Mouse (Mus musculus): ENCODE data around the gene Dock8. TPM values are rescaled to one million over a fixed set of nuclear protein-coding genes. Genes with fewer than 3 reads are reported as not detected.
A peak's percentile ranks its signal among the peaks of the same experiment; 100 is the strongest.

Dock8 gene
- total RNA-seq, 1 experiment = 0.49 TPM

DNA sequence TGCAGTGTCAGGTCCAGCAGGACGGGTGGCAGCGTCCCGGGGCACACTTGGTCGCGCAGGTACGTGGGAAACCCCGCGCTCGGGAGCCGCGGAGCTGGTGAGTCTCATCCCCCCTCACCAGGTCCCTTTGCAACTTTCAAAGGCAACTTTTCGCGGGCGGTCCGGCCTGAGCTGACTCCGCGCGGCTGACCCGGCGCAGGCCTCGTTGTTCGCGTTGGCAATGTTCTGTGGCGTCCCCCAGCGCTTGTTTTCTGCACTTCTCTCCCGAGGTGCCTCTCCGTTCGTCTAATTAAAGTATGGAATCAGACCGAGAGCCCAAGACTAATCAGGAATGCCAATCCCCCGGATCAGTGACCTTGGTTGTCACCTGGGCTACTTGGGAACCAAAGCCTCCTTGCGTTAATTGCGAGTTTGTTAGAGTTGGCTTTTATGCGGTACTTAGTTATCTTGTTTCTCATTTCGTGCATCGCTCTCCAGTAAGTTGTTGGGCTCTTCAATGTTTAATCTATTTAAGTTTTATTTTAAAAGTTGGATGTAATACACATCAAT lies 238.2 kb downstream of the Dock8 start:
- Histone ChIP-seq H3K27ac (ENCODE audit: insufficient read depth, low read depth, low read length, poor library complexity, severe bottlenecking) (no peak overlapping the region; the same call in 1 of the 2 replicates), H3K4me1 (ENCODE audit: control insufficient read depth in 2 of 2, insufficient read depth in 2 of 2, low read length in 2 of 2, poor library complexity in 1 of 2) (peaks cover 11 to 12% of the 10 kb centered on the region in 2 experiments; a peak in 3 of 4 replicates), H3K4me3 (ENCODE audit: insufficient read depth in 1 of 2, low read depth in 1 of 2, low read length in 2 of 2, poor library complexity in 1 of 2, severe bottlenecking in 1 of 2) (peak overlapping the region; percentile 77 to 84), H3K36me3 (ENCODE audit: control insufficient read depth, insufficient read depth, low read length, poor library complexity, severe bottlenecking) (no peaks in the 10 kb centered on the region), H3K9ac (ENCODE audit: insufficient read depth, low read depth, low read length, poor library complexity, severe bottlenecking) (peak overlapping the region; percentile 77), H3K9me3 (ENCODE audit: control insufficient read depth, insufficient read depth, low read depth, low read length) (no peaks in the 10 kb centered on the region)
- in situ Hi-C loops (cut with MboI; ENCODE audit: low sequenced_read_pairs in 2 of 2, unreplicated experiment in 2 of 2) = no loop called here
- DNase-seq (ENCODE audit: low read depth, low spot score) = no peak
- no peak for TF ChIP-seq HCFC1 (IDR thresholded peaks at IDR 0.05; ENCODE audit: borderline replicate concordance, insufficient read depth, low read length)
- no peak for TF ChIP-seq ZC3H11A (IDR thresholded peaks at IDR 0.05; ENCODE audit: borderline replicate concordance, low read depth, low read length)
- no peak for TF ChIP-seq MAFK (IDR thresholded peaks at IDR 0.05; ENCODE audit: insufficient read depth, low read depth, low read length)
- no peak for TF ChIP-seq ZNF384 (IDR thresholded peaks at IDR 0.05; ENCODE audit: low read depth, low read length)
- TF ChIP-seq CHD2 (IDR thresholded peaks at IDR 0.05; ENCODE audit: low read depth, low read length) = no peak

DNA sequence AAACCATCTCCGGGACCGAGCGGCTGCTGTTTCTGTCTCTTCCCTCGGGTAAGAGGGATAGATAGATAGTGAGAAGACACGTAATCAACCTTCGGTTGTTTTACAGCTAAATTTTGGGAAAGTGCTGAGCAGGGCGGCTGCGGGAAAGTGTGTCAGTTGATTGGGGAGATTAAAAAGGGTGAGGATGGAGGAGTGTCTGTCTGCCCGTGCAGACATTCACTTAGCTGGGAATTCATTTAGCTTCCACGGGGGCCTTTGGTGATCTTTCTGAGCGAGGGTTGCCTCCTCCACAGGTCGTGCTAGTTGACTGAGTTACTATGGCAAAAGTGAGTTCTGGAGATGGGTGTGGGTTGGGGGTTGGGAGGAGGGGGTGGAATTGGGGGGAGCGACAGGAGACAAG lies 238.8 kb downstream of the Dock8 start:
- H3K27ac ChIP-seq (ENCODE audit: insufficient read depth, low read depth, low read length, poor library complexity, severe bottlenecking) = no peak overlapping the region
- no peak for DNase-seq (ENCODE audit: low read depth, low spot score)
- H3K4me3 ChIP-seq (ENCODE audit: insufficient read depth in 1 of 2, low read depth in 1 of 2, low read length in 2 of 2, poor library complexity in 1 of 2, severe bottlenecking in 1 of 2) = peak overlapping the region in 1 of 2 experiments; percentile 77; a peak in 3 of 4 replicates
- TF ChIP-seq ZNF384 (IDR thresholded peaks at IDR 0.05; ENCODE audit: low read depth, low read length) (no peak), CHD2 (IDR thresholded peaks at IDR 0.05; ENCODE audit: low read depth, low read length) (no peak), MAFK (IDR thresholded peaks at IDR 0.05; ENCODE audit: insufficient read depth, low read depth, low read length) (no peak), HCFC1 (IDR thresholded peaks at IDR 0.05; ENCODE audit: borderline replicate concordance, insufficient read depth, low read length) (no peak), ZC3H11A (IDR thresholded peaks at IDR 0.05; ENCODE audit: borderline replicate concordance, low read depth, low read length) (no peak)
- H3K4me1 ChIP-seq (ENCODE audit: control insufficient read depth in 2 of 2, insufficient read depth in 2 of 2, low read length in 2 of 2, poor library complexity in 1 of 2) = peaks cover 12 to 13% of the 10 kb centered on the region in 2 experiments; a peak in 3 of 4 replicates
- no peaks in the 10 kb centered on the region for H3K9me3 ChIP-seq (ENCODE audit: control insufficient read depth, insufficient read depth, low read depth, low read length)
- no peaks in the 10 kb centered on the region for H3K36me3 ChIP-seq (ENCODE audit: control insufficient read depth, insufficient read depth, low read length, poor library complexity, severe bottlenecking)
- in situ Hi-C loops (cut with MboI; ENCODE audit: low sequenced_read_pairs in 2 of 2, unreplicated experiment in 2 of 2) = no loop called here
- H3K9ac ChIP-seq (ENCODE audit: insufficient read depth, low read depth, low read length, poor library complexity, severe bottlenecking) = no peak overlapping the region

- TF ChIP-seq CHD2 (IDR thresholded peaks at IDR 0.05; ENCODE audit: low read depth, low read length) = no peak
- no peak for TF ChIP-seq ZC3H11A (IDR thresholded peaks at IDR 0.05; ENCODE audit: borderline replicate concordance, low read depth, low read length)
- no peak for TF ChIP-seq HCFC1 (IDR thresholded peaks at IDR 0.05; ENCODE audit: borderline replicate concordance, insufficient read depth, low read length)
- no peak for TF ChIP-seq ZNF384 (IDR thresholded peaks at IDR 0.05; ENCODE audit: low read depth, low read length)
- TF ChIP-seq MAFK (IDR thresholded peaks at IDR 0.05; ENCODE audit: insufficient read depth, low read depth, low read length) = no peak
- in situ Hi-C loops (cut with MboI; ENCODE audit: low sequenced_read_pairs in 2 of 2, unreplicated experiment in 2 of 2) = no loop called here
- H3K4me1 ChIP-seq (ENCODE audit: control insufficient read depth in 2 of 2, insufficient read depth in 2 of 2, low read length in 2 of 2, poor library complexity in 1 of 2) = peaks cover 6 to 23% of the 10 kb centered on the region in 2 experiments; a peak in 3 of 4 replicates
These were observed 244.2 kb downstream of the Dock8 start for GRCm38 (mm10) chr19:25243566-25243965.

GRCm38 (mm10) chr19:25246062-25246461 lies 246.7 kb downstream of the Dock8 start:
- in situ Hi-C loops (cut with MboI; ENCODE audit: low sequenced_read_pairs in 2 of 2, unreplicated experiment in 2 of 2) = no loop called here
- H3K4me3 ChIP-seq (ENCODE audit: insufficient read depth in 1 of 2, low read depth in 1 of 2, low read length in 2 of 2, poor library complexity in 1 of 2, severe bottlenecking in 1 of 2) = no peak overlapping the region
- no peaks in the 10 kb centered on the region for H3K9me3 ChIP-seq (ENCODE audit: control insufficient read depth, insufficient read depth, low read depth, low read length)
- DNase-seq (ENCODE audit: low read depth, low spot score) = no peak
- no peak overlapping the region for H3K27ac ChIP-seq (ENCODE audit: insufficient read depth, low read depth, low read length, poor library complexity, severe bottlenecking)
- H3K36me3 ChIP-seq (ENCODE audit: control insufficient read depth, insufficient read depth, low read length, poor library complexity, severe bottlenecking) = no peaks in the 10 kb centered on the region
- TF ChIP-seq ZC3H11A (IDR thresholded peaks at IDR 0.05; ENCODE audit: borderline replicate concordance, low read depth, low read length) = no peak
- no peak for TF ChIP-seq MAFK (IDR thresholded peaks at IDR 0.05; ENCODE audit: insufficient read depth, low read depth, low read length)
- no peak for TF ChIP-seq ZNF384 (IDR thresholded peaks at IDR 0.05; ENCODE audit: low read depth, low read length)
- TF ChIP-seq CHD2 (IDR thresholded peaks at IDR 0.05; ENCODE audit: low read depth, low read length) = no peak
- TF ChIP-seq HCFC1 (IDR thresholded peaks at IDR 0.05; ENCODE audit: borderline replicate concordance, insufficient read depth, low read length) = no peak
- H3K4me1 ChIP-seq (ENCODE audit: control insufficient read depth in 2 of 2, insufficient read depth in 2 of 2, low read length in 2 of 2, poor library complexity in 1 of 2) = peaks cover 4 to 21% of the 10 kb centered on the region in 2 experiments; a peak in 3 of 4 replicates
- no peak overlapping the region for H3K9ac ChIP-seq (ENCODE audit: insufficient read depth, low read depth, low read length, poor library complexity, severe bottlenecking)

More at GRCm38 (mm10) chr19:25243566-25243965, 244.2 kb downstream of the Dock8 start:
- no peak overlapping the region for H3K9ac ChIP-seq (ENCODE audit: insufficient read depth, low read depth, low read length, poor library complexity, severe bottlenecking)
- DNase-seq (ENCODE audit: low read depth, low spot score) = no peak
- no peaks in the 10 kb centered on the region for H3K36me3 ChIP-seq (ENCODE audit: control insufficient read depth, insufficient read depth, low read length, poor library complexity, severe bottlenecking)
- H3K27ac ChIP-seq (ENCODE audit: insufficient read depth, low read depth, low read length, poor library complexity, severe bottlenecking) = no peak overlapping the region
- H3K9me3 ChIP-seq (ENCODE audit: control insufficient read depth, insufficient read depth, low read depth, low read length) = no peaks in the 10 kb centered on the region
- no peak overlapping the region for H3K4me3 ChIP-seq (ENCODE audit: insufficient read depth in 1 of 2, low read depth in 1 of 2, low read length in 2 of 2, poor library complexity in 1 of 2, severe bottlenecking in 1 of 2)

All from ES-E14 (cell line).